Mouse (Mus musculus) spleen, adult 18-20 months (tissue): ENCODE measurements around the gene Prp2.
"Not testable (repeated sequence)": the region's sequence is repeated elsewhere in the genome, so short reads cannot be mapped to it uniquely, and the experiment has no call there.

Experiments
- DNase-seq, 2 experiments: peaks; one replicate each; pipeline ENCODE4 v3.0.0; 2022; ENCODE audit warnings: mixed read lengths in 2 of 2

Prp2 gene

GRCm38 (mm10) chr6:132595613-132596012, at the start of gene Prp2:
Prp2 (plus strand) TSS chr6:132595913.
- not testable (repeated sequence) for DNase-seq

GRCm38 (mm10) chr6:132569509-132569908, 26.2 kb upstream of the Prp2 start, which contains the start of gene Prh1:
Prh1 (plus strand) TSS chr6:132569809.
- not testable (repeated sequence) for DNase-seq

DNA sequence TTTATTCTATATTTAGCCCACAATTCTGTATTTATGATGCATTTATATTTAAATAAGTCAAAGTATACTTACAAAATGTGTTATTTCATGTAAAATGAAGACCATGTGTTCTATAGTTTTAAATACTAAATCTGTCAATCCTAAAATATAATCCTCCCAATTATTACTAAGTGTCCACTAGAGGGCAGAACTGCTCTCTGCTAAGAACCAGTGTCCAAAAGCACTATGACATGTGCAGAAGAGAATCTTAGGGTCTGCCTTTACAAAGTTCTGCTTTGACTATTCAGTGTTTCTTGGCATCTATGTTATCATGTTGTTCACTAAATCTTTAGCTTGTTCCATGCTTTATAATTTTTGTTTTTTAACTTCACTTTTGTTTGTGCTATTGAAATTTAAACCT, 53.7 kb downstream of the Prp2 start:
- DNase-seq: no peak
